Mouse (Mus musculus): ENCODE measurements around the gene Tmem223.

GRCm38 (mm10) chr19:8757471-8757998 is 13.3 kb upstream of the Tmem223 start:
- no peak for TF ChIP-seq POLR2A (IDR thresholded peaks at IDR 0.05; ENCODE audit: borderline replicate concordance, control insufficient read depth, low read depth, low read length)
- TF ChIP-seq CTCF (IDR thresholded peaks at IDR 0.05; ENCODE audit: control insufficient read depth, insufficient read depth, low read length), result no peak
